Mouse (Mus musculus) neural tube, embryonic 15.5 days (tissue): ENCODE data around the gene Tubg2. TPM values are rescaled to one million over a fixed set of nuclear protein-coding genes. Genes with fewer than 3 reads are reported as not detected.
"Not testable (repeated sequence)": the region's sequence is repeated elsewhere in the genome, so short reads cannot be mapped to it uniquely, and the experiment has no call there.

Experiments
- ATAC-seq: fragments of 200-750 bp; cut with Nextera tagmentation; 2 replicates; pipeline ENCODE4 v1.8.0; 2017; ENCODE audit warnings: mild to moderate bottlenecking, moderate TSS enrichment, moderate library complexity; ENCODE audit not compliant: low FRiP score
- H3K27ac ChIP-seq: fragments of 300-500 bp; sonication (generic); replicated peaks from 2 replicates; pipeline ENCODE4 v1.5.1; 2015; ENCODE audit warnings: mild to moderate bottlenecking, inconsistent platforms
- H3K27me3 ChIP-seq: fragments of 300-500 bp; sonication (generic); replicated peaks from 2 replicates; pipeline ENCODE4 v1.6.1; 2015; ENCODE audit warnings: inconsistent platforms
- H3K36me3 ChIP-seq: fragments of 300-500 bp; sonication (generic); 2 replicates; pipeline ENCODE4 v1.6.1; 2015; ENCODE audit warnings: inconsistent platforms
- H3K4me1 ChIP-seq: fragments of 300-500 bp; sonication (generic); 2 replicates; pipeline ENCODE4 v1.6.1; 2015; ENCODE audit warnings: inconsistent platforms
- H3K4me2 ChIP-seq: fragments of 300-500 bp; sonication (generic); 2 replicates; pipeline ENCODE4 v1.6.1; 2015; ENCODE audit warnings: inconsistent platforms, mild to moderate bottlenecking, moderate library complexity
- H3K4me3 ChIP-seq: fragments of 300-500 bp; sonication (generic); replicated peaks from 2 replicates; pipeline ENCODE4 v1.5.1; 2015; ENCODE audit warnings: mild to moderate bottlenecking, inconsistent platforms
- H3K9ac ChIP-seq: fragments of 300-500 bp; sonication (generic); replicated peaks from 2 replicates; pipeline ENCODE4 v1.6.1; 2015; ENCODE audit warnings: mild to moderate bottlenecking, inconsistent platforms
- H3K9me3 ChIP-seq: fragments of 300-500 bp; sonication (generic); replicated peaks from 2 replicates; pipeline ENCODE4 v1.6.1; 2016; ENCODE audit warnings: inconsistent platforms
- WGBS: fragments of 180-500 bp; shearing (Covaris S2); methylation state at CpG from one replicate; pipeline ENCODE4 v1.1.7; 2015; ENCODE audit warnings: mixed read lengths; 5-methylcytosine and 5-hydroxymethylcytosine counted together
- polyA plus RNA-seq: library from polyadenylated mRNA; unstranded; fragments of >200 nt; fragmentation: Nextera tagmentation; extraction: Ambion mirVana; gene quantifications from 2 replicates; pipeline ENCODE4 v1.2.1, GENCODE M21; 2015

The Tubg2 gene
- polyA plus RNA-seq, 1 experiment from 2014 or later = 60.7 TPM

- H3K27ac ChIP-seq, H3K4me2 ChIP-seq, H3K9ac ChIP-seq, H3K27me3 ChIP-seq, ATAC-seq, H3K9me3 ChIP-seq, H3K4me3 ChIP-seq: not testable (repeated sequence)
- 97% methylated on average over 9 of the region's 9 CpGs for WGBS
- Histone ChIP-seq H3K4me1 (peaks cover 11% of the 10 kb centered on the region), H3K36me3 (peaks cover 37% of the 10 kb centered on the region)
Measured at GRCm38 (mm10) chr11:101125008-101125407, 30.7 kb upstream of the Tubg2 start.

GRCm38 (mm10) chr11:101127075-101127474 is 28.6 kb upstream of the Tubg2 start:
- H3K9me3 ChIP-seq = no peaks in the 10 kb centered on the region
- no peak overlapping the region for H3K27ac ChIP-seq
- WGBS = 100% methylated on average over 1 of the region's 1 CpGs
- H3K9ac ChIP-seq = no peak overlapping the region
- no peaks in the 10 kb centered on the region for H3K27me3 ChIP-seq
- no peaks in the 10 kb centered on the region for H3K4me1 ChIP-seq
- no peak for ATAC-seq
- no peak overlapping the region for H3K4me2 ChIP-seq
- H3K4me3 ChIP-seq = no peak overlapping the region
- H3K36me3 ChIP-seq = peaks cover 37% of the 10 kb centered on the region

- Histone ChIP-seq H3K9me3 (no peaks in the 10 kb centered on the region), H3K9ac (no peak overlapping the region), H3K36me3 (peaks cover 18% of the 10 kb centered on the region), H3K4me1 (no peaks in the 10 kb centered on the region), H3K4me3 (no peak overlapping the region), H3K4me2 (no peak overlapping the region), H3K27me3 (no peaks in the 10 kb centered on the region), H3K27ac (no peak overlapping the region)
- 90% methylated on average over 11 of the region's 11 CpGs for WGBS
- ATAC-seq = no peak
Measured at GRCm38 (mm10) chr11:101128996-101129577, 26.6 kb upstream of the Tubg2 start.

- WGBS = 54% methylated on average over 18 of the region's 18 CpGs
- H3K9me3 ChIP-seq = no peaks in the 10 kb centered on the region
- H3K9ac ChIP-seq = no peak overlapping the region
- ATAC-seq = no peak
- no peaks in the 10 kb centered on the region for H3K27me3 ChIP-seq
- H3K4me1 ChIP-seq = no peaks in the 10 kb centered on the region
- H3K36me3 ChIP-seq = peaks cover 18% of the 10 kb centered on the region
- no peak overlapping the region for H3K27ac ChIP-seq
- no peak overlapping the region for H3K4me2 ChIP-seq
- no peak overlapping the region for H3K4me3 ChIP-seq
Measured at GRCm38 (mm10) chr11:101130056-101130756, 25.5 kb upstream of the Tubg2 start.

GRCm38 (mm10) chr11:101131187-101131586 is 24.5 kb upstream of the Tubg2 start:
- no peak overlapping the region for H3K27ac ChIP-seq
- no peak overlapping the region for H3K4me2 ChIP-seq
- H3K4me3 ChIP-seq = no peak overlapping the region
- H3K4me1 ChIP-seq = no peaks in the 10 kb centered on the region
- H3K9me3 ChIP-seq = no peaks in the 10 kb centered on the region
- H3K27me3 ChIP-seq = no peaks in the 10 kb centered on the region
- no peak for ATAC-seq
- WGBS = 85% methylated on average over 2 of the region's 2 CpGs
- no peak overlapping the region for H3K9ac ChIP-seq
- peaks cover 8% of the 10 kb centered on the region for H3K36me3 ChIP-seq

- Histone ChIP-seq H3K36me3 (peaks cover 3% of the 10 kb centered on the region), H3K4me3 (no peak overlapping the region), H3K9me3 (no peaks in the 10 kb centered on the region), H3K4me1 (no peaks in the 10 kb centered on the region), H3K27ac (no peak overlapping the region), H3K4me2 (no peak overlapping the region), H3K27me3 (no peaks in the 10 kb centered on the region), H3K9ac (no peak overlapping the region)
- 89% methylated on average over 6 of the region's 6 CpGs for WGBS
- ATAC-seq = no peak
Measured at GRCm38 (mm10) chr11:101131701-101132100, 24.0 kb upstream of the Tubg2 start.

- H3K9me3 ChIP-seq = no peaks in the 10 kb centered on the region
- no peaks in the 10 kb centered on the region for H3K36me3 ChIP-seq
- H3K4me2 ChIP-seq = no peak overlapping the region
- H3K27me3 ChIP-seq = no peaks in the 10 kb centered on the region
- no peak overlapping the region for H3K4me3 ChIP-seq
- WGBS = 81% methylated on average over 12 of the region's 12 CpGs
- H3K27ac ChIP-seq = no peak overlapping the region
- no peak for ATAC-seq
- no peak overlapping the region for H3K9ac ChIP-seq
- no peaks in the 10 kb centered on the region for H3K4me1 ChIP-seq
Measured at GRCm38 (mm10) chr11:101133037-101133436, 22.7 kb upstream of the Tubg2 start.

GRCm38 (mm10) chr11:101134217-101134865 is 21.4 kb upstream of the Tubg2 start:
- no peak overlapping the region for H3K9ac ChIP-seq
- H3K36me3 ChIP-seq = no peaks in the 10 kb centered on the region
- H3K4me1 ChIP-seq = peaks cover 6% of the 10 kb centered on the region
- H3K4me3 ChIP-seq = no peak overlapping the region
- no peak overlapping the region for H3K27ac ChIP-seq
- no peaks in the 10 kb centered on the region for H3K27me3 ChIP-seq
- WGBS = 82% methylated on average over 13 of the region's 13 CpGs
- no peak overlapping the region for H3K4me2 ChIP-seq
- no peak for ATAC-seq
- H3K9me3 ChIP-seq = no peaks in the 10 kb centered on the region

- Histone ChIP-seq H3K9ac (no peak overlapping the region), H3K36me3 (no peaks in the 10 kb centered on the region), H3K27ac (no peak overlapping the region), H3K9me3 (no peaks in the 10 kb centered on the region), H3K4me1 (peaks cover 12% of the 10 kb centered on the region), H3K4me2 (no peak overlapping the region), H3K27me3 (no peaks in the 10 kb centered on the region), H3K4me3 (no peak overlapping the region)
- no peak for ATAC-seq
- WGBS = 73% methylated on average over 7 of the region's 7 CpGs
Measured at GRCm38 (mm10) chr11:101137000-101137399, 18.7 kb upstream of the Tubg2 start.

GRCm38 (mm10) chr11:101138536-101139181 is 17.0 kb upstream of the Tubg2 start:
- H3K4me3 ChIP-seq = no peak overlapping the region
- no peaks in the 10 kb centered on the region for H3K36me3 ChIP-seq
- H3K9ac ChIP-seq = no peak overlapping the region
- H3K27me3 ChIP-seq = no peaks in the 10 kb centered on the region
- WGBS = 20% methylated on average over 15 of the region's 15 CpGs
- peak overlapping the region; percentile 41 for H3K4me2 ChIP-seq
- peaks cover 16% of the 10 kb centered on the region for H3K4me1 ChIP-seq
- no peaks in the 10 kb centered on the region for H3K9me3 ChIP-seq
- ATAC-seq = peak; percentile 46; the same call in 1 of the 2 replicates
- H3K27ac ChIP-seq = peak overlapping the region; percentile 47; the same call in 1 of the 2 replicates

- 42% methylated on average over 27 of the region's 27 CpGs for WGBS
- Histone ChIP-seq H3K36me3 (no peaks in the 10 kb centered on the region), H3K27me3 (no peaks in the 10 kb centered on the region), H3K9ac (peak overlapping the region; percentile 22; the same call in 1 of the 2 replicates), H3K4me1 (peaks cover 21% of the 10 kb centered on the region), H3K9me3 (no peaks in the 10 kb centered on the region), H3K4me2 (peak overlapping the region; percentile 55), H3K4me3 (peak overlapping the region; percentile 27), H3K27ac (peak overlapping the region; percentile 54)
- no peak for ATAC-seq
Measured at GRCm38 (mm10) chr11:101140164-101140819, 15.4 kb upstream of the Tubg2 start.
